Mouse (Mus musculus) liver, embryonic 14.5 days (tissue): ENCODE data around the gene Washc3.

Experiments
- CTCF ChIP-seq: IDR thresholded peaks from 2 replicates; pipeline ENCODE4 v1.5.1; 2016; ENCODE audit warnings: antibody characterized with exemption, low read depth, control low read depth
- EP300 ChIP-seq: IDR thresholded peaks from 2 replicates; pipeline ENCODE4 v1.6.1; 2016; ENCODE audit warnings: antibody characterized with exemption, low read depth

GRCm38 (mm10) chr10:88274045-88274444, 73.2 kb downstream of the Washc3 start:
- TF ChIP-seq EP300 (no peak), CTCF (no peak)
